Mouse (Mus musculus) limb, embryonic 15.5 days (tissue): Measurements from ENCODE around the gene Pygo2. TPM values are rescaled to one million over a fixed set of nuclear protein-coding genes. Genes with fewer than 3 reads are reported as not detected.
A peak's percentile ranks its signal among the peaks of the same experiment; 100 is the strongest.

Experiments used
- ATAC-seq: fragments of 200-750 bp; cut with Nextera tagmentation; 2 replicates; pipeline ENCODE4 v1.8.0; 2017; ENCODE audit warnings: low read depth, moderate TSS enrichment; ENCODE audit not compliant: insufficient number of reproducible peaks, low FRiP score, low TSS enrichment
- H3K27ac ChIP-seq: fragments of 300-500 bp; sonication (generic); 2 replicates; pipeline ENCODE4 v1.5.1; 2015; ENCODE audit warnings: moderate library complexity, mild to moderate bottlenecking, inconsistent platforms
- H3K27me3 ChIP-seq: fragments of 300-500 bp; sonication (generic); 2 replicates; pipeline ENCODE4 v1.6.1; 2015; ENCODE audit warnings: inconsistent platforms
- H3K36me3 ChIP-seq: fragments of 300-500 bp; sonication (generic); 2 replicates; pipeline ENCODE4 v1.6.1; 2015; ENCODE audit warnings: inconsistent platforms
- H3K4me1 ChIP-seq: fragments of 300-500 bp; sonication (generic); 2 replicates; pipeline ENCODE4 v1.6.1; 2015; ENCODE audit warnings: inconsistent platforms
- H3K4me2 ChIP-seq: fragments of 300-500 bp; sonication (generic); 2 replicates; pipeline ENCODE4 v1.6.1; 2015; ENCODE audit warnings: mild to moderate bottlenecking, inconsistent platforms
- H3K4me3 ChIP-seq: fragments of 300-500 bp; sonication (generic); 2 replicates; pipeline ENCODE4 v1.5.1; 2015; ENCODE audit warnings: mild to moderate bottlenecking, inconsistent platforms
- H3K9ac ChIP-seq: fragments of 300-500 bp; sonication (generic); 2 replicates; pipeline ENCODE4 v1.6.1; 2015; ENCODE audit warnings: inconsistent platforms
- H3K9me3 ChIP-seq: fragments of 300-500 bp; sonication (generic); 2 replicates; pipeline ENCODE4 v1.6.1; 2016; ENCODE audit warnings: inconsistent platforms
- WGBS: fragments of 180-500 bp; shearing (Covaris S2); methylation state at CpG from one replicate; pipeline ENCODE4 v1.1.7; 2015; 5-methylcytosine and 5-hydroxymethylcytosine counted together
- polyA plus RNA-seq: library from polyadenylated mRNA; unstranded; fragments of >200 nt; fragmentation: Nextera tagmentation; extraction: Ambion mirVana; gene quantifications from 2 replicates; pipeline ENCODE4 v1.2.1, GENCODE M21; 2015

The Pygo2 gene
- polyA plus RNA-seq, 1 experiment from 2014 or later: 43.7 TPM

GRCm38 (mm10) chr3:89416158-89416557 is 13.9 kb upstream of the Pygo2 start:
- no peaks in the 10 kb centered on the region for H3K9me3 ChIP-seq
- peaks cover 29% of the 10 kb centered on the region for H3K36me3 ChIP-seq
- WGBS: 92% methylated on average over 8 of the region's 8 CpGs
- 0 out of 2 replicates have a peak overlapping the region, but pooled peaks have one; percentile 70 for H3K4me2 ChIP-seq
- peaks cover 30% of the 10 kb centered on the region for H3K4me1 ChIP-seq
- H3K27ac ChIP-seq: no peak overlapping the region
- no peak overlapping the region for H3K9ac ChIP-seq
- no peaks in the 10 kb centered on the region for H3K27me3 ChIP-seq
- H3K4me3 ChIP-seq: no peak overlapping the region
- no peak for ATAC-seq

- Histone ChIP-seq H3K9me3 (no peaks in the 10 kb centered on the region), H3K4me1 (peaks cover 38% of the 10 kb centered on the region), H3K27me3 (no peaks in the 10 kb centered on the region), H3K4me2 (peak overlapping the region; percentile 70), H3K27ac (peak overlapping the region; percentile 97; the same call in 1 of the 2 replicates), H3K9ac (peak overlapping the region; percentile 50), H3K36me3 (peaks cover 29% of the 10 kb centered on the region), H3K4me3 (peak overlapping the region; percentile 65)
- 18% methylated on average over 2 of the region's 2 CpGs for WGBS
- no peak for ATAC-seq
Measured at GRCm38 (mm10) chr3:89417131-89417530, 12.9 kb upstream of the Pygo2 start.

GRCm38 (mm10) chr3:89417840-89418169 is 12.2 kb upstream of the Pygo2 start:
- Histone ChIP-seq H3K4me1 (peaks cover 44% of the 10 kb centered on the region), H3K9ac (peak overlapping the region; percentile 50), H3K4me3 (peak overlapping the region; percentile 65), H3K4me2 (peak overlapping the region; percentile 70), H3K27me3 (no peaks in the 10 kb centered on the region), H3K9me3 (no peaks in the 10 kb centered on the region), H3K36me3 (peaks cover 29% of the 10 kb centered on the region), H3K27ac (peak overlapping the region; percentile 97)
- peak; percentile 20; the same call in 1 of the 2 replicates for ATAC-seq
- WGBS: under 1% methylated on average over 20 of the region's 20 CpGs

- Histone ChIP-seq H3K4me1 (peaks cover 49% of the 10 kb centered on the region), H3K36me3 (peaks cover 29% of the 10 kb centered on the region)
- under 1% methylated on average over 39 of the region's 39 CpGs for WGBS
Measured at GRCm38 (mm10) chr3:89418170-89418860, 11.7 kb upstream of the Pygo2 start, which contains the start of the genes Cks1b and Shc1. Cks1b (minus strand) TSS chr3:89418383. Shc1 (plus strand) TSS chr3:89418443.

GRCm38 (mm10) chr3:89418861-89419250 is 11.2 kb upstream of the Pygo2 start:
- H3K27me3 ChIP-seq: no peaks in the 10 kb centered on the region
- peak overlapping the region; percentile 65 for H3K4me3 ChIP-seq
- peaks cover 31% of the 10 kb centered on the region for H3K36me3 ChIP-seq
- peaks cover 53% of the 10 kb centered on the region for H3K4me1 ChIP-seq
- H3K27ac ChIP-seq: peak overlapping the region; percentile 97
- no peak for ATAC-seq
- under 1% methylated on average over 16 of the region's 16 CpGs for WGBS
- no peaks in the 10 kb centered on the region for H3K9me3 ChIP-seq
- H3K9ac ChIP-seq: peak overlapping the region; percentile 46
- peak overlapping the region; percentile 70 for H3K4me2 ChIP-seq

More at GRCm38 (mm10) chr3:89418170-89418860, 11.7 kb upstream of the Pygo2 start, which contains the start of the genes Cks1b and Shc1:
- Histone ChIP-seq H3K27me3 (no peaks in the 10 kb centered on the region), H3K9me3 (no peaks in the 10 kb centered on the region), H3K9ac (peak within 1 kb of the TSS; percentile 50), H3K4me2 (peak within 1 kb of the TSS; percentile 70), H3K27ac (peak within 1 kb of the TSS; percentile 97), H3K4me3 (peak within 1 kb of the TSS; percentile 65)
- ATAC-seq: peak; percentile 92

GRCm38 (mm10) chr3:89419571-89419970 is 10.4 kb upstream of the Pygo2 start:
- Histone ChIP-seq H3K4me1 (peaks cover 58% of the 10 kb centered on the region), H3K4me2 (peak overlapping the region; percentile 70), H3K27ac (peak overlapping the region; percentile 97), H3K9ac (peak overlapping the region; percentile 46), H3K9me3 (no peaks in the 10 kb centered on the region), H3K36me3 (peaks cover 31% of the 10 kb centered on the region), H3K4me3 (peak overlapping the region; percentile 65), H3K27me3 (no peaks in the 10 kb centered on the region)
- under 1% methylated on average over 9 of the region's 9 CpGs for WGBS
- no peak for ATAC-seq

- no peaks in the 10 kb centered on the region for H3K9me3 ChIP-seq
- no peaks in the 10 kb centered on the region for H3K27me3 ChIP-seq
- H3K4me3 ChIP-seq: peak overlapping the region; percentile 65
- H3K4me2 ChIP-seq: peak overlapping the region; percentile 70
- H3K27ac ChIP-seq: peak overlapping the region; percentile 97
- H3K36me3 ChIP-seq: peaks cover 31% of the 10 kb centered on the region
- WGBS: 10% methylated on average over 3 of the region's 3 CpGs
- H3K9ac ChIP-seq: peak overlapping the region; percentile 46
- H3K4me1 ChIP-seq: peaks cover 61% of the 10 kb centered on the region
- no peak for ATAC-seq
Measured at GRCm38 (mm10) chr3:89419981-89420380, 10.0 kb upstream of the Pygo2 start.

GRCm38 (mm10) chr3:89420421-89420820 is 9.6 kb upstream of the Pygo2 start:
- H3K4me2 ChIP-seq: peak overlapping the region; percentile 70
- H3K9me3 ChIP-seq: no peaks in the 10 kb centered on the region
- peak overlapping the region; percentile 97 for H3K27ac ChIP-seq
- peaks cover 31% of the 10 kb centered on the region for H3K36me3 ChIP-seq
- no peak overlapping the region for H3K9ac ChIP-seq
- ATAC-seq: no peak
- peak overlapping the region; percentile 65 for H3K4me3 ChIP-seq
- 37% methylated on average over 2 of the region's 2 CpGs for WGBS
- no peaks in the 10 kb centered on the region for H3K27me3 ChIP-seq
- H3K4me1 ChIP-seq: peaks cover 61% of the 10 kb centered on the region

- Histone ChIP-seq H3K9me3 (no peaks in the 10 kb centered on the region), H3K27ac (peak overlapping the region; percentile 97), H3K4me2 (peak overlapping the region; percentile 70), H3K27me3 (no peaks in the 10 kb centered on the region), H3K4me3 (peak overlapping the region; percentile 65), H3K9ac (peak overlapping the region; percentile 50), H3K36me3 (peaks cover 28% of the 10 kb centered on the region), H3K4me1 (peaks cover 60% of the 10 kb centered on the region)
- whole genome bisulfite sequencing: 4% methylated on average over 11 of the region's 11 CpGs
- ATAC-seq: peak; percentile 78
Measured at GRCm38 (mm10) chr3:89421002-89421774, 8.8 kb upstream of the Pygo2 start.

- H3K36me3 ChIP-seq: peaks cover 33% of the 10 kb centered on the region
- H3K9ac ChIP-seq: peak overlapping the region; percentile 50
- H3K4me2 ChIP-seq: peak overlapping the region; percentile 70
- WGBS: 5% methylated on average over 22 of the region's 22 CpGs
- H3K4me3 ChIP-seq: peak overlapping the region; percentile 65
- no peak for ATAC-seq
- no peaks in the 10 kb centered on the region for H3K27me3 ChIP-seq
- no peaks in the 10 kb centered on the region for H3K9me3 ChIP-seq
- peaks cover 53% of the 10 kb centered on the region for H3K4me1 ChIP-seq
- peak overlapping the region; percentile 97 for H3K27ac ChIP-seq
Measured at GRCm38 (mm10) chr3:89421810-89422473, 8.1 kb upstream of the Pygo2 start.

- H3K4me3 ChIP-seq: peak overlapping the region; percentile 65
- peaks cover 48% of the 10 kb centered on the region for H3K4me1 ChIP-seq
- peaks cover 40% of the 10 kb centered on the region for H3K36me3 ChIP-seq
- ATAC-seq: no peak
- peak overlapping the region; percentile 70 for H3K4me2 ChIP-seq
- H3K27ac ChIP-seq: peak overlapping the region; percentile 22; the same call in 1 of the 2 replicates
- no peaks in the 10 kb centered on the region for H3K9me3 ChIP-seq
- WGBS: 76% methylated on average over 6 of the region's 6 CpGs
- H3K27me3 ChIP-seq: no peaks in the 10 kb centered on the region
- 0 out of 2 replicates have a peak overlapping the region, but pooled peaks have one; percentile 20 for H3K9ac ChIP-seq
Measured at GRCm38 (mm10) chr3:89422556-89423205, 7.3 kb upstream of the Pygo2 start.
